ENCODE assay signal across 30 mouse cellular contexts in genomic region chr1:172580116-172580515, GRCm38 (mm10). TPM values are rescaled to one million over a fixed set of nuclear protein-coding genes. Genes with fewer than 3 reads are reported as not detected.
"Had no signal": no experiment of that assay in that cellular context is flagged by ENCODE, and none has a peak within 500 bp of the region (broad histone marks: within the 10 kb centered on the region; RNA-seq: fewer than 3 reads in every experiment).

No protein-coding gene starts in this region.

- H3K9me3 ChIP-seq: kidney, embryonic 15.5 days; limb, embryonic 12.5 days; limb, embryonic 15.5 days; neural tube, embryonic 12.5 days; neural tube, embryonic 15.5 days had no signal

- H3K9ac ChIP-seq: kidney, embryonic 15.5 days; limb, embryonic 12.5 days; limb, embryonic 15.5 days; liver, embryonic 14.5 days; liver, postnatal 0 days; lung, embryonic 14.5 days; neural tube, embryonic 12.5 days; neural tube, embryonic 15.5 days had no signal

- H3K27ac ChIP-seq: kidney, embryonic 15.5 days; left cerebral cortex, adult 2 months; limb, embryonic 12.5 days; limb, embryonic 15.5 days; liver, embryonic 14.5 days; neural tube, embryonic 12.5 days; neural tube, embryonic 15.5 days had no signal

- H3K36me3 ChIP-seq: kidney, embryonic 15.5 days; limb, embryonic 12.5 days; limb, embryonic 15.5 days; neural tube, embryonic 12.5 days; neural tube, embryonic 15.5 days had no signal

- H3K4me2 ChIP-seq: kidney, embryonic 15.5 days; limb, embryonic 12.5 days; limb, embryonic 15.5 days; liver, embryonic 11.5 days; lung, embryonic 14.5 days; midbrain, embryonic 11.5 days; neural tube, embryonic 12.5 days; neural tube, embryonic 15.5 days had no signal

- ATAC-seq: liver, postnatal 0 days had no signal

- DNase-seq: kidney, adult 8-10 months; kidney, postnatal 10 days; kidney, postnatal 36 days; layer of hippocampus, postnatal 36 days; liver, postnatal 0 days; lung, embryonic 14.5 days; lung, postnatal 14 days; lung, postnatal 4 days; midbrain, embryonic 14.5 days; right cerebral cortex, adult 18-20 months; right cerebral cortex, postnatal 14 days; right cerebral cortex, postnatal 4 days; thymus, postnatal 36 days had no signal

- H3K27me3 ChIP-seq: neural tube, embryonic 15.5 days had no signal

- H3K4me3 ChIP-seq: kidney, embryonic 15.5 days; left cerebral cortex, adult 2 months; limb, embryonic 12.5 days; limb, embryonic 15.5 days; neural tube, embryonic 12.5 days; neural tube, embryonic 15.5 days had no signal

- H3K4me1 ChIP-seq: kidney, embryonic 15.5 days; limb, embryonic 15.5 days; neural tube, embryonic 15.5 days had no signal

RNA-seq across cellular contexts. Expression of gene Slamf8, which starts 10.3 kb away (rescaled TPM):
- total RNA-seq: layer of hippocampus, postnatal 10 days; layer of hippocampus, postnatal 36 days; left cerebral cortex, adult 2 months; left cerebral cortex, postnatal 10 days; left cerebral cortex, postnatal 36 days; megakaryocyte progenitor cell, adult 5-6 weeks; megakaryocyte-erythroid progenitor cell, adult 5-6 weeks; midbrain, postnatal 0 days had no signal
- polyA plus RNA-seq: limb, embryonic 12.5 days; liver, embryonic 11.5 days; lung, embryonic 14.5 days; midbrain, embryonic 11.5 days; midbrain, postnatal 0 days; neural tube, embryonic 12.5 days; neural tube, embryonic 15.5 days; stomach, embryonic 14.5 days had no signal

RNA-seq across cellular contexts. Expression of gene Fcrl6, which starts 22.2 kb away (rescaled TPM):
- total RNA-seq: layer of hippocampus, postnatal 36 days; left cerebral cortex, adult 2 months; left cerebral cortex, postnatal 10 days; left cerebral cortex, postnatal 36 days; megakaryocyte progenitor cell, adult 5-6 weeks; megakaryocyte-erythroid progenitor cell, adult 5-6 weeks had no signal
- polyA plus RNA-seq: kidney, embryonic 15.5 days; liver, embryonic 14.5 days; lung, embryonic 14.5 days; stomach, embryonic 14.5 days; urinary bladder, adult 2 months had no signal

RNA-seq across cellular contexts. Expression of gene Vsig8, which starts 24.4 kb away (rescaled TPM):
- total RNA-seq: megakaryocyte progenitor cell, adult 5-6 weeks; megakaryocyte-erythroid progenitor cell, adult 5-6 weeks had no signal
- polyA plus RNA-seq: limb, embryonic 12.5 days; liver, embryonic 11.5 days; liver, embryonic 14.5 days; liver, postnatal 0 days had no signal

RNA-seq across cellular contexts. Expression of gene Cfap45, which starts 59.5 kb away (rescaled TPM):
- total RNA-seq: megakaryocyte progenitor cell, adult 5-6 weeks had no signal
